Mouse (Mus musculus) G1E (cell line): ENCODE measurements around the gene Tmem233.

Experiments used
- CTCF ChIP-seq: IDR thresholded peaks from 2 replicates; pipeline ENCODE4 v1.5.1; 2012; ENCODE audit warnings: low read depth, low read length, inconsistent platforms, mixed read lengths
- GATA1 ChIP-seq: IDR thresholded peaks from 2 replicates; pipeline ENCODE4 v1.6.1; 2012; ENCODE audit warnings: borderline replicate concordance, low read length, inconsistent platforms, mixed read lengths
- GATA2 ChIP-seq: IDR thresholded peaks from 2 replicates; pipeline ENCODE4 v1.6.1; 2012; ENCODE audit warnings: low read depth, low read length, inconsistent platforms, borderline replicate concordance
- POLR2AphosphoS5 ChIP-seq: IDR thresholded peaks from 2 replicates; pipeline ENCODE4 v1.6.1; 2012; ENCODE audit warnings: low read depth, low read length, inconsistent platforms; ENCODE audit not compliant: insufficient replicate concordance
- TAL1 ChIP-seq: conservative IDR thresholded peaks from 2 replicates; pipeline ENCODE4 v1.6.1; 2012; ENCODE audit warnings: low read depth, low read length, inconsistent platforms, mixed read lengths

GRCm38 (mm10) chr5:116019371-116019770, 63.7 kb downstream of the Tmem233 start:
- TF ChIP-seq CTCF (no peak), POLR2AphosphoS5 (no peak), GATA2 (no peak), GATA1 (no peak), TAL1 (no peak)
